Mouse (Mus musculus) brain, embryonic 18.5 days (tissue): ENCODE results near the gene Tob2.
A peak's percentile ranks its signal among the peaks of the same experiment; 100 is the strongest.

Experiments used
- DNase-seq: peaks from one replicate; pipeline ENCODE4 v3.0.0-alpha.2; 2012; ENCODE audit warnings: low read depth, low spot score

Gene Tob2

DNA sequence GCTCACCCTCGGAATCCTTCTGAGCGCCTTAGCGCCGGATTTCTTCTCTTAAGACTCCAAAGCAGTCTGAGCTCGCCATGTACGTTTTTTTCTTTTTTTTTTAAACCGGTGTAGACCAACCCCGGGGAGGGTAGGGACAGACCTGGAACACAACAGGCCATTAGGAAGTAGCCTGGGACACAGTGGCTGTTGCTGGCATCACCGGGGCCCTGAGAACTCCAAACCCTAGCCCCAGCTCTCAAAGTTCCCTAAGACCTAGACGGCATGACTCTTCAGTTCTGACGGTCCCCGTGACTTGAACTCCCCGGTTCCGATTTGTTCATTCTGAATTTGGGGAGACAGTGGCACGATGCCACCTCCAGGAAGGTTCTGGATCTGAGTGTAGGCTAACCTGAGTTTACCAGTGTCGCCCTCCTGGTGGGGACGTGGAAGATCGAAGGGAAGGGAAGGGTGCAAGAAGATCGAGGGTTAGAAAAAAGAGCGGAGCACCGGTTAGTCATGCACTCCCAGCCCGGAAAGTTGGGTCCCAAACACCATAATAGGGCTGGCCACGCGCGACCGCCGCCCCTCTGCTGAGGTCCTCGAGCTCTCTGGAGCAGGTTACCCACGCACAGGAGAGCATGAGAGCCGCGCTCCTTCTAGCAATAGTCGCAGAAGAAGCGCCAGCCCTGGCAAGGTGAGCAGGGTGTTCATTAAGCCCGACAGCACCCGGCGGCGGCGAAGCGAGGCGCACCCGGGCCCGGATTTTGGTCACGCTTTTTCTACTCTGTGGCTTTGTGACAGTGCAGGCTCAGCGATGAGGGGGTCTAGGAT is at the start of gene Tob2:
Gene Tob2 (minus strand): TSS at position 280 of the 813 bp plus-strand sequence.
- DNase-seq = no peak

DNA sequence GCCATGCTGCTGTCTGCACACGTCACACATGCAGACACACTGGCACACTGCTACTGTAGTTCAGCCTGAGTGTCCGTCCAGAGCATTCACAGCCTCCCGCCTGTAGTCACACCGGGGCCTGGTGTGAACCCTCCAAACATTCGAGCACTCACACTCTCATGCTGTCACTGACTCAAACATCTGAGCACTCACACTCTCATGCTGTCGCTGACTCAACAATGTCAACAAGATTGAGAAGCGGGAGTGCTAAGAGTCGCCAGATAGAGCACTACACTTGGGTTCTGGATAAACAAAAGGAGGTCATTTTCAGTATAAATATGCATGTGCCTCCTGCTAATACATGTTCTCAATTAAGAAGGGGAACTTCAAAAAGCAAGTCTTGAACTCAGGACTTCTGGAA is 49.4 kb upstream of the Tob2 start:
- DNase-seq = no peak

DNA sequence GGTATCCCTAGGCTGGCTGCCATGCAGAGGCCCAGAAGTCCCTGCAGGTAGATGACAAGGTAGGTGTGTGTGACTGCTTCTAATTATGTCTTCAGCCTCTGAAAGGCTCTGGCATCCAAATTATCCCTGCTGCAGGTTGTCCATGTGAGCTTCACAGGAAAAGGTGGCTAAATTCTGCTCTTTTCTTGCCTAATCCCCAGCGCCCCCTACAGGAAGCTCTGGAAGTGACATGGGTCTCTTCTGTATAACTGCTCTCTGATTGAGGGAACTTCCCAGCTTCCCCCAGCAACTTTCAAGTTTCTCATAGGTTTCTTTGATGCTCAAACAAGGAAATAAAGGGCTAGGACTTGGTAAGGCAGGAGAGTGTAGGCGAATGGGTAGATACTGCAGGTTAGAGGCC is 46.3 kb upstream of the Tob2 start:
- no peak for DNase-seq

DNA sequence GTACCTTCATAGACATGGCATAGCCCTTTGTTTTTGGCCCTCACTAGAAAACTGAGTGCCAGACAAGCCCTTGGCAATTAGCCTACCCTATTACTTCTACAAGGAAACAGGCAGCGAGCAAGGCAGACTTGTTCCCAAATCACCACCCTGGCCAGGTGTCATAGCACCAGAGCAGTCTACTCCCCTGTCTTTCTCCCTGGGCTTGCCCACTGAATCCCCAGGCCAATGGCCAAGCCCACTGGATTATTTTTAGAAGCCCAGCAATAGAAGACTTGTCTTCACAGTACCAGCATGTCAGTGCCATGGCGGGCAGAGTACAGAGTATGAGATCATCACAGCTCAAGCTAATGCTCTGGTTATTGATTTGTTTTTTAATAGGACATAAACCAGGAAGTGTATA is 40.2 kb upstream of the Tob2 start:
- no peak for DNase-seq

DNA sequence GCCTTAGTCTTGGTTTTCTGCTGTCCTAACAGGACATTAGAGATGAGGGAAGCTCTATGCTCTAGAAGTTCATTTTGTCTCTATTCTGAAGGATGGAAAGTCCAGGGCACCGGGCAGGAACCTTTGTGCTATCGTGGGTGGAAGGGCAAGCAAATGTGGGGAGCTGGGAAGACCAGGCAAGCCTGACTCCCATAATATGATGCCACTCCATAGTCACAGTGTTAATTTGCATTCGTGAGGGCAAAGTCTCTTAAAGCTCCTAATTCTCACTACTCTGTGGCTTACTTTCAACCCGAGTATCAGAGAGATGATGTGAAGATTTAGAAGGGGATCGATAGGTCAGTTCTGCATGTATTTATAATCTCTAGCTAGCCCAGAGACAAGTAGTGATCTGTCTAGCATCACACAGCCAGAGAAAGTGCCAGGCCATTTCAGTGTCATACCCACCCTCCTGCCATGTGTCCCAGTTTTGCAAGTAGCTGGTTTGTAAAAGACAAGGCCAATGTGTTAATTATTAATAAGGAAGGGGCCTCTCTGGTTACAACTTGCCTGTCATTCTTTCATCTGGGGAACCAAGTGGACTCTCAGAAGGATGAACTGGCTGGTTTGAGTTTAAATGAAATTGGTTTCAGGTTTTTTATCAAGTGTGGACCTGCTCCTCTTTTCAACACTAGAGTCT is 39.1 kb upstream of the Tob2 start:
- no peak for DNase-seq

DNA sequence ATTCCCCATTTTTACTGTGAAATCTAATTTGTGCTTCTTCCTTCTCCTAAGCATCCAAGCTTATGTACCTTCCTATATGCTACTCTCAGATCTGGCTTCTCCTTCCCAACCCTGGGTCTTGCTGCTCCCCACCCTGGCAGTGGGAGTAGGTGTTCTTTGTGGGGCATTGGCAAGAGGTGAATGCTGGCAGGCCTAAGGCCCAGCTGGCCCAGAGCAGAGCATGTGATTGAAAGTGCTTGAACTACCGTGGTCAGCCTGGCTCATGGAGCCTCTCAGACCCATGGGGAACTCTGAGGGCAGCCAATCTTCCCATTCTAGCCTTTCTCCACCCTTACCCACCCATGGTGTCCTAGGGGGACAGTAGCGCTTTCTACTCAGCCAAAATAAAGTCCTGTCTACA is 37.8 kb upstream of the Tob2 start:
- no peak for DNase-seq

DNA sequence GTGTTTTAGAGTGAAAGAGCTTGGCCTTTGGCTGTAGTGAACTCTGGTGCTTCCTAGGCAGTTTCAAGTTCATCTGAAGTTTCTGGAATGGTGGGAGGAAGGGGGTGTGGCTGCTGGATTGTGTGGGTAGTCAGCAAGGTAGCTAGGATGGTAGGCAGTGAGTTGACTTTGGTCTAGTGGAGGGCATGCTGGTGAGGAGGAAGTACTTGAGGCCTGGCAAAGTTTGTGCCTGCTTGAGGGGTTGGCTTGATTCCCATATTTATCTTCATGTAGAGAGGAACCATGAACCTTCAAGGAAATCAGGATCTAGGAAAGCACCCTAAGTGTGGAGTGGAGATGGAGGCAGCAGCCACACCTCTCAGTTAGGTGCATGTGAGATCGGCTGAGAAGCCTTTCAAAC is 35.4 kb upstream of the Tob2 start:
- DNase-seq = no peak

DNA sequence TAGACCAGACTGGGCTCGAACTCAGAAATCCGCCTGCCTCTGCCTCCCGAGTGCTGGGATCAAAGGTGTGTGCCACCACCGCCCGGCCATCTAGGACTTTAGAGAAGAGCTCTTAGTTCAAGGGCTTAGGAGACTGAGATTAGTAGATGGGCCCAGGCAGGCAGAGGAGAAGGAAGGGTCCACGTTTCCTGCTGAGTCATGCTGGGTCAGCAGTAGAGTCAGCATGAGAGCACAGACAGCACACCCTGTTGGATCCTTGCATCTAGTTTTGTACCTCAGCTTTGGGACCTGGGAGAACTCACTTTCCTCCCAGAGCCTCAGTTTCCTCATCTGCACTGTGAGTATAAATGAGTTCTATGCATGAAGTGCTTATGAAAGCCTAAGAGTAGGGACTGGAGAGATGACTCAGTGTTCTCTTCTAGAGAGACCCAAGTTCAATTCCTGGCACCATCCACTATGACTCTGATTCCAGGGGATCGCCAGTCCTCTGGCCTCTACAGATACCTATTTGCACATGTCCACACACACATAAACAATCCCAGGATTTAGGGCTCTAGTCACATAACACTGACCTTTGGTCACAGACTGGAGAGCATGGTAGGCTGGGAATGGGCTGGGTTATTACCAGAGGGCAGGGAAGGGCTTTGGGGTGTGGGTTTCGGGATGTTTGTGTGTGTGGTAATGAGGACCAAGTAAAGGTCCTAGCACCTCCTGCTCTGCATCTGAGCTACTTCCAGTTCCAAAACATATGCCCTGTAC is 33.4 kb upstream of the Tob2 start:
- DNase-seq = no peak

DNA sequence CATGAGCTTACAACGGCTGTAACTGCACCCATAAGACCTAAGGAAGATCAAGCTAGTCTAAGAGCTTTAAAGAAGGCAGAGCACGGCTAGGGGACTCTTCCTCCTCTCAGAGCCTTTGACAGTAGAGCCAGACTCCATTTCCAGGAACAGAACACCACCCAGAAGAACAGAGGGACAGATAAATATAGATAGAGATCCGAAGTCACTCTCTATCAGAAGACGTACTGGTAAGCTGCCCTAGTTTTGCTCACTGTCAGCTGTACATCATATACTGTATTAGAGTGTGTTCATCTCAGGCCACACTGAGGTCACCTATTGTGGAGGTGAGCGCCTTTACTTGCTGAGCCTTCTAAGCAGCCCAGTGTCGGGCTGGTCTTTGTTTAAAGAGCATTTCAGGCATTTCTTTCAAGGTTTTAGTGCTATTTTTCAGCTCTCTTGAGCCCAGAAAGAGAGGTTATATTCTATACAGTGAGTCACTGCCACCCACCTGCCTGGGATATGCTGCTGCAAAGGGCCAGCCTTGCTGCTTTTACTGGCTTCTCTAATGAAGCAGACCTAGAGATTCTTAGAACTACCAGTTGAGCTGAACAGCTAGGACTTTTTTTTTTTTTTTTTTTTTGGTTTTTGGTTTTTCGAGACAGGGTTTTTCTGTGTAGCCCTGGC is 32.7 kb upstream of the Tob2 start:
- DNase-seq = no peak

DNA sequence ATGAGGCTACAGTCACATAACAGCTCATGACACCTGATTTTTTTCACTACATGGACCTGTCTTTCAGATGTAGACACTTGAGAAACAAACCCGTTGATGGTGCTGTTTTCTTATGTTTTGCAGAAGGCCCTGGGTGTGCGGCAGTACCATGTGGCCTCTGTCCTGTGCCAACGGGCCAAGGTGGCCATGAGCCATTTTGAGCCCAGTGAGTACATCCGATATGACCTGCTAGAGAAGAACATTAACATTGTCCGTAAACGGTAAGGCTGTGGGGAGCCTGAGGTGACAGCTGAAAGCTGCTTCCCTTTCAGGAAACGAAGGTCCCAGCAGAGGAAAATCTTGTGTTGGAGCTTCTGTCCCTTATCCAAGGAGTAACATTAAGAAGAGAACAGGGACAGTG is 30.6 kb upstream of the Tob2 start:
- no peak for DNase-seq

DNA sequence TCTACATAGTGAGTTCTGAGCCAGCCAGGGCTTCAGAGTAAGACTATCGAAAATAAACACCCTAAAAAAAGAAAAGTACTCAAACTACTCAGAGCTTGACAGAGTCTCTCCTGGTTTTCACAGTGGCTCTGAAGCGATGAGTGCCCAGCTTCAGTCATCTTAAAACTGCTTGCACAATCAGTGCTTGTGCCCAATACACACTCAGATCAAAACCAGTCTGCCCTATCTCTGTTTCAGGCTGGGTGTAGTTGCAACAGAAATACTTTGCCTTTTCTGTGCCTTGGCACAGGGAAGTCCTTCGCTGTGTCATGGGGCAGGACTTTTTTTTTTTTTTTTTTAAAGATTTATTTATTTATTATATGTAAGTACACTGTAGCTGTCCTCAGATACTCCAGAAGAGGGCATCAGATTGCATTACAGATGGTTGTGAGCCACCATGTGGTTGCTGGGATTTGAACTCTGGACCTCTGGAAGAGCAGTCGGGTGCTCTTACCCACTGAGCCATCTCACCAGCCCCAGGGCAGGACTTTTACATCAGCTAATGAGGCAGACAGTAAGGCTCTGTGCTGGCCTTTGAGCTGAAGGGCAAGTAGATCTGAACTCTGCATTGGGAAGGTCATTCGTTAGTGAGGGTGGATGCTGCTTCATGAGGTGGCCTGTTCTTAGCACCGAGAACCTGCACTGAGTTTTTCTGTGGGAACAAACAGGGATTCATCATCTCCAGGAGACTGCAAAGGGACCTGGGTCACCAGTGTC is 28.4 kb upstream of the Tob2 start:
- DNase-seq = no peak

DNA sequence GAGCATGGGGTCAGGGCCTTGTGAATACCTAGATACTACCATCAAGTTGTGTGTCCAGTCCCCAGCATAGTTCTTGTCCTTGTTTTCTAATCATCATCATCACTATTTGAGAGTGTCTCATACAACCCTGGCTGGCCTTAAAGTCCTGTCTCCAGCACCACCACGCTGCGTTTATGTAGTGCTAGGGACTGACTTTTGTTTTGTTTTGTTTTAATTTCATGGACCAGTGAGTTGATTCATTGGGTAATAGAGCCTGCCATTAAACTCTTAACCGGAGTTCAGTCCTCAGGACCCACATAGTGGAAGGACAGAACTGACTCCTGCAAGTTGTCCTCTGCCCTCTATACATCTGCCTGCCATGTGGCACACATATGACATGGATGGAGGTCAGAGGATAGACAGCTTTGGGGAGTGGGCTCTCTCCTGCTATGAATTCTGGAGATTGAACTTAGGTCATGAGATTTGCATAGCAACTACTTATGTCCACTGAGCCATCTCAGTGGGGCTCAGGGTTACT is 26.9 kb upstream of the Tob2 start:
- no peak for DNase-seq

DNA sequence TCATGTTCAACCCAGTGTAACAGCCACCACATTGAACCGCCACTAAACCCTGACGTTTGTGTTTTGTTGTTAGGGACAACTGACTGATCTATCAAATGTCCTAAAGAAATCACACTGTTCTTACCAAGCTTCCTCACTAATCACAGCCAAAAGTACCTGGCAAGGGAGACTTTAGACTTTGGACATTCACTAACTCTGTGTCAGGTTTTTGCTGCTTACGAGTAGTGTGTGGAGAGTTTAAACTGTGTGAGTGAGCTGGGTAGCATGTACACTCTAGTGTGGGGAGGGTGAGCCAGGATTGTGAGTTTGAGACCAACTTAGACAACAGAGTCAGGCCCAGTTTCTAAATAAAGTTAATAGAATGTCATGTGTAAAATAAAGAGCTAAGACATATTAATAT is 23.8 kb upstream of the Tob2 start:
- no peak for DNase-seq

DNA sequence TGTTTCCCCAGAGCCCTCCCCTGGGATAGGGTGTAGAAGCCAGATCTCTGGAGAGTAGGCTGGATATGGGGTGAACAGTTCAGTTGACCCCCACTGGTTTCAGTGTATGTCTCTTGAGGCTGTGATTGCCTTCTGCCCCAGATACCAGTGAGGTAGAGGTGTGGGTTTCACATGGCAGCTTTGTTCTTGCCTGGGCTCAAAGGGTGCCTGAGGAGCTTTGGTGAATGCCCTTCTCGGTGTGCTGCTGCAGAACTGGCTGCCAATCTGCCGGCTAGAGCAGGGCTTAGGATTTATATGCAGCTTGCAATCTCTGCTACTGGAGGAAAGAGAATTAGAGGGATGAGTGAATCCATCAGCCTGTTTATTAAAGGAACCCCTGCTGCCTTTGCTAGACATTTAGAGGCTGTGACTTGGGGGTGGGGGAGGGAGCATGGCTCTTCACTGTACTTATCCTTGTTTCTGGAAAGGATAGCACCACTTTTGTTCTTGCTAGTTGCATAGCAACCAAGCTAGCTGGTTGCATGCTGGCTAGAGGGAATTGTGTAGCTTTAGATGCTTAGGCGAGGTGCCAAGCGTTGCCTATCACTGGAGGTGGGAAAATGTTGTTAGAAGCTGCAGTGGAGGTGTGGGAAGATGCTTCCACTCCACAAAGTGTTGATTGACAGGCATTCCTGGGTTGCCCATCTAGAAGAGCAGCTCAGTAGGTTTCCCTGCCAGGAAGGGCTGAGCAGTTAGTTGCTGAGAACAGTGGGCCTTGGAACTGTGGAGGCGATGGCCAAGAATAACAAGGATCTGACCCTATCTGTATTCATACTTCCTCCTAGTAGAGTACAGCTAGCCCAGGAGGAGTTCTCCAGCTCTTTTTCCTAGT is 21.2 kb upstream of the Tob2 start:
- DNase-seq = no peak

DNA sequence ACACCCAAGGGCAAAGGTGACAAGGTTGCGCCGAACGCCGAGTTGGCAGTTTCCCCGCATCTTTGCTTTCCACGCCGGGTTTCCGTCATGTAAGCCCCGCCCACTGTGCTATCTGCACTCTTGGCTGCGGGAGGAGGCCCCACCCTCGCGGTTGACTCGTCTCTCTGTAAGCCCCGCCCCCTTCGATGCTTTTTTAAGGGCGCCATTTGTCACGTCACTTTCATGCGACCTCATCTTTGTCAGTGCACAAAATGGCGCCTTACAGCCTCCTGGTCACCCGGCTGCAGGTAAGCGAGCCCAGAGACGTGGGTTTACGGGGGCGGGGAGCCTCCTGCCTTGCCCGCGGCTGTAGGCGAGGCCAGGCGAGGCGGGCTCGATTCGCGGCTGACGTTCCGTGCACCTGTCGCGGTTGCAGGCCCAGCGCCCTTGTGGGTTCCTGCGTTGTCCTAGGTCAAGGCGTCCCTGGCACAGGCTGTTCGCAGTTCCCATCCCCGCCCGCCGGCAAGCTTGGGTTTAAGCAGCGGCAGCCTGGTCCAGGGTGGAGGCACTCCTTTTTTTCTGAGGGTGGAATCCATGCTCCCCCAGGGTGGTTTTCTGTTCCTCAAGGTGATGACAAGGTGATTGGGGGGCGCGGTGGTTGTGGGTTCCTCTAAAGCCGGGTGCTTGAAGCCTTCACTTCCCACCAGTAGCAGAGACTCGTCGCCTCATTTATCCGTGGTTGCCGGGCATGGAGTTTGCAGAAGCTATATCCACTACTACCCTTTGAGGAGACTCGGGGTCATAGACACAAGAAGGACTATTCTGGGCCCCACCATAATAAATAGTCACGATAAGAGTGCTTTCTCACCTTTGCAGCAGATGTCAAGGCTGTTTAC is 13.9 kb upstream of the Tob2 start, which contains the start of gene Aco2:
Gene Aco2 (plus strand): TSS at position 48 of the 875 bp plus-strand sequence.
- DNase-seq = peak; percentile 97

DNA sequence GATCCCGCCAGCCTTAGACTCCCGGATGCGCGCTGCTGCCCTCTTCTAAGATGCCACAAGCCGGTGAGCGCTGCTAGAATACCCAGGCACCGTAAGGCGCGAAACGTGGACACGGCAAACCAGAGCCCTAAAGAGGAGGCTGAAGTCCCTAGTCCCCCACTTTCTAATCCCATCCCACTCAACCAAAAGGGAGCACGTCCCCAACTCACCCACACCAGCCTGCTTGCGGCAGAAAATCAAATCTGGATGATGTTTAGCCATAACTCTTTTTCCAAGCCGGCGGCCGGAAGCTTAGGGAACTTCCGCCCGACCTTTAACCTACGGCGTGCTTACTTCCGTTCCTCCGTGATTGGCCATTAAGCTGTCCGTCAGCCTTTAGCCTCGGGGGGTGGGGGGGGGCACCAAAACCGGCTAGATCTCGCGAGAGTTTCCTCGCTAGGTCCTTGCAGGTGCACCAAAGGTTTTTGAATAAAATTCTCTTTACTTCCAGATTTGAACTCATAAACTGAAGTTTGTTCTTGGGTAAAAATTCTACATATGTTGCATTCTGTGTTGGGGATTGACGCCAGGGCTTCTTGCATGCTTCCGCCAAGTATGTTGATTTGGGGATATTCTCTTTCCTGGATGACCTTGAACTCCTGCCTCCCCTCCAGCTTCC is 13.1 kb upstream of the Tob2 start, which contains the start of gene Phf5a:
Gene Phf5a (minus strand): TSS at position 308 of the 658 bp plus-strand sequence.
- peak; percentile 95 for DNase-seq

DNA sequence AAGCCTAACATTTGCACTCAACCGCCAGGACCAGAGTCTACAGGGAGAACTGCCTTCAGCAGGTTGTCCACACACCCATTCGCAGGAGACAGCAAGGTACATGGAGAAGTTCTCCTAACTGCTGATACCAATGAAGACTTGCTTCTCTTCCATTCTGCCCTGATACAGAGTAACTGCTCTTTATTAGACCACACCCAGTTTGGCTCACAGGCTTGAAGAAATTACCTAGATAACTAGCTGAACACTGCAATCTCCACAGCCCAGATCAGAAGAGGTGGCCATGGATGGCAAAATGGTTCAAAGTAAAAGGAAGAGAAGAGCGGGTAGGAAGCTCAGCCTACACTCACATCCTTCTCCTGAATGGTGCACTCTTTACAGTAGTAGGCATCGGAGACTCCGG is 11.4 kb upstream of the Tob2 start:
- no peak for DNase-seq

DNA sequence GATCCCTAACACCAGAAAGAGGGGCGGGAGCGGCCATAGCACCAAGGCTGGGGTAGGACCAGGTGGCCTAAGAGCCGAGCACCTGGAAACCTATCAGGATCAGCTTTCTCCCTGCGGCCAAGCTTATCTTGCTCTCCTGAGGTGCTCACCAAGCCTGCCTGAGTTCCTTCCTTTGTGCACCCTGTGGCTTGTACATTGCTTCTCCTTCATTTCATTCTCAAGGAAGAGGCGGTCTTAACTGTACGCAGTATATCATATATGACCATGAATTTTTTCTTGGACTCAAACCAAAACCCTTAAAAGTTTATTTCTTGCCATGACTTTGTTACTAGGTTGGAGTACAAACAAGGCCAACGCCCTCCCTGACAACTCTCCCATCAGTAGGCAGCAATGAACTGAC is 5.6 kb upstream of the Tob2 start:
- no peak for DNase-seq
